Mouse (Mus musculus) lung, embryonic 14.5 days (tissue): ENCODE data around the gene Cwc27. TPM values are rescaled to one million over a fixed set of nuclear protein-coding genes. Genes with fewer than 3 reads are reported as not detected.

ENCODE experiments used
- ATAC-seq: fragments of 200-750 bp; cut with Nextera tagmentation; 2 replicates; pipeline ENCODE4 v1.8.0; 2017; ENCODE audit warnings: mild to moderate bottlenecking, moderate TSS enrichment, moderate library complexity; ENCODE audit not compliant: insufficient read depth
- DNase-seq: peaks from one replicate; pipeline ENCODE4 v3.0.0-alpha.2; 2015
- H3K27ac ChIP-seq: fragments of 300-500 bp; sonication (generic); 2 replicates; pipeline ENCODE4 v1.5.1; 2014; ENCODE audit warnings: low read depth, mild to moderate bottlenecking, moderate library complexity
- H3K27me3 ChIP-seq: fragments of 300-500 bp; sonication (generic); 2 replicates; pipeline ENCODE4 v1.6.1; 2014; ENCODE audit warnings: low read length, control low read depth; ENCODE audit not compliant: insufficient read depth
- H3K36me3 ChIP-seq: fragments of 300-500 bp; sonication (generic); 2 replicates; pipeline ENCODE4 v1.6.1; 2014; ENCODE audit warnings: control low read depth; ENCODE audit not compliant: insufficient read depth
- H3K4me1 ChIP-seq: fragments of 300-500 bp; sonication (generic); 2 replicates; pipeline ENCODE4 v1.6.1; 2014; ENCODE audit warnings: antibody characterized with exemption, control low read depth; ENCODE audit not compliant: insufficient read depth
- H3K4me2 ChIP-seq: fragments of 300-500 bp; sonication (generic); 2 replicates; pipeline ENCODE4 v1.6.1; 2014; ENCODE audit warnings: mild to moderate bottlenecking
- H3K4me3 ChIP-seq: fragments of 300-500 bp; sonication (generic); 2 replicates; pipeline ENCODE4 v1.5.1; 2014; ENCODE audit warnings: low read depth, low read length
- H3K9ac ChIP-seq: fragments of 300-500 bp; sonication (generic); 2 replicates; pipeline ENCODE4 v1.6.1; 2014
- H3K9me3 ChIP-seq: fragments of 300-500 bp; sonication (generic); 2 replicates; pipeline ENCODE4 v1.6.1; 2016; ENCODE audit warnings: low read depth, low read length, control low read depth
- CTCF ChIP-seq: IDR thresholded peaks from 2 replicates; pipeline ENCODE4 v1.5.1; 2016; ENCODE audit warnings: antibody characterized with exemption, low read depth
- WGBS: fragments of 180-500 bp; shearing (Covaris S2); extraction: QIAGEN DNeasy Blood & Tissue Kit; methylation state at CpG from one replicate; pipeline ENCODE4 v1.1.7; 2014; 5-methylcytosine and 5-hydroxymethylcytosine counted together
- polyA plus RNA-seq: library from polyadenylated mRNA; unstranded; fragments of >200 nt; fragmentation: Nextera tagmentation; extraction: Ambion mirVana; gene quantifications from 2 replicates; pipeline ENCODE4 v1.2.1, GENCODE M21; 2014

Cwc27 gene
- polyA plus RNA-seq, 1 experiment from 2014 or later: 33.7 TPM

- H3K36me3 ChIP-seq: 0 out of 2 replicates have a peak, but pooled peaks cover 6% of the 10 kb centered on the region
- no peak for DNase-seq
- 93% methylated on average over 9 of the region's 9 CpGs for WGBS
- no peak overlapping the region for H3K27ac ChIP-seq
- no peaks in the 10 kb centered on the region for H3K27me3 ChIP-seq
- H3K4me2 ChIP-seq: no peak overlapping the region
- H3K4me3 ChIP-seq: no peak overlapping the region
- H3K9me3 ChIP-seq: no peaks in the 10 kb centered on the region
- TF ChIP-seq CTCF: no peak
- ATAC-seq: no peak
- no peak overlapping the region for H3K9ac ChIP-seq
- no peaks in the 10 kb centered on the region for H3K4me1 ChIP-seq
Measured at GRCm38 (mm10) chr13:104661188-104661587, 155.8 kb downstream of the Cwc27 start.

- Histone ChIP-seq H3K36me3 (0 out of 2 replicates have a peak, but pooled peaks cover 6% of the 10 kb centered on the region), H3K4me3 (no peak overlapping the region), H3K9ac (no peak overlapping the region), H3K4me2 (no peak overlapping the region), H3K27me3 (no peaks in the 10 kb centered on the region), H3K4me1 (no peaks in the 10 kb centered on the region), H3K27ac (no peak overlapping the region), H3K9me3 (no peaks in the 10 kb centered on the region)
- DNase-seq (no peak), ATAC-seq (no peak)
- no peak for TF ChIP-seq CTCF
- 88% methylated on average over 7 of the region's 7 CpGs for WGBS
Measured at GRCm38 (mm10) chr13:104660042-104660680, 156.8 kb downstream of the Cwc27 start.

- Histone ChIP-seq H3K4me1 (no peaks in the 10 kb centered on the region), H3K36me3 (0 out of 2 replicates have a peak, but pooled peaks cover 6% of the 10 kb centered on the region), H3K9ac (no peak overlapping the region), H3K27me3 (no peaks in the 10 kb centered on the region), H3K4me2 (no peak overlapping the region), H3K27ac (no peak overlapping the region), H3K4me3 (no peak overlapping the region), H3K9me3 (no peaks in the 10 kb centered on the region)
- DNase-seq (no peak), ATAC-seq (no peak)
- no peak for TF ChIP-seq CTCF
- 89% methylated on average over 5 of the region's 5 CpGs for WGBS
Measured at GRCm38 (mm10) chr13:104656666-104657272, 160.2 kb downstream of the Cwc27 start.

GRCm38 (mm10) chr13:104655137-104655536 is 161.8 kb downstream of the Cwc27 start:
- Histone ChIP-seq H3K27ac (no peak overlapping the region), H3K4me1 (no peaks in the 10 kb centered on the region), H3K4me3 (no peak overlapping the region), H3K9ac (no peak overlapping the region), H3K4me2 (no peak overlapping the region), H3K9me3 (no peaks in the 10 kb centered on the region), H3K27me3 (no peaks in the 10 kb centered on the region), H3K36me3 (no peaks in the 10 kb centered on the region)
- peak; percentile 28 for DNase-seq
- WGBS: 48% methylated on average over 3 of the region's 3 CpGs
- TF ChIP-seq CTCF: no peak
- ATAC-seq: peak; percentile 41; the same call in 1 of the 2 replicates

GRCm38 (mm10) chr13:104651763-104652162 is 165.2 kb downstream of the Cwc27 start:
- H3K27me3 ChIP-seq: no peaks in the 10 kb centered on the region
- no peak overlapping the region for H3K4me2 ChIP-seq
- TF ChIP-seq CTCF: no peak
- H3K4me3 ChIP-seq: no peak overlapping the region
- H3K36me3 ChIP-seq: no peaks in the 10 kb centered on the region
- no peak overlapping the region for H3K9ac ChIP-seq
- 87% methylated on average over 2 of the region's 2 CpGs for WGBS
- no peaks in the 10 kb centered on the region for H3K4me1 ChIP-seq
- ATAC-seq: no peak
- H3K9me3 ChIP-seq: no peaks in the 10 kb centered on the region
- DNase-seq: no peak
- H3K27ac ChIP-seq: no peak overlapping the region

- DNase-seq (no peak), ATAC-seq (no peak)
- Histone ChIP-seq H3K4me1 (no peaks in the 10 kb centered on the region), H3K4me3 (no peak overlapping the region), H3K27me3 (no peaks in the 10 kb centered on the region), H3K9ac (no peak overlapping the region), H3K36me3 (no peaks in the 10 kb centered on the region), H3K9me3 (no peaks in the 10 kb centered on the region), H3K4me2 (no peak overlapping the region), H3K27ac (no peak overlapping the region)
- WGBS: 80% methylated on average over 2 of the region's 2 CpGs
- TF ChIP-seq CTCF: no peak
Measured at GRCm38 (mm10) chr13:104650654-104651053, 166.3 kb downstream of the Cwc27 start.

- H3K4me2 ChIP-seq: no peak overlapping the region
- no peak for TF ChIP-seq CTCF
- H3K27me3 ChIP-seq: no peaks in the 10 kb centered on the region
- no peaks in the 10 kb centered on the region for H3K9me3 ChIP-seq
- ATAC-seq (no peak), DNase-seq (no peak)
- no peak overlapping the region for H3K4me3 ChIP-seq
- no peaks in the 10 kb centered on the region for H3K4me1 ChIP-seq
- H3K36me3 ChIP-seq: no peaks in the 10 kb centered on the region
- no peak overlapping the region for H3K9ac ChIP-seq
- WGBS: 79% methylated on average over 5 of the region's 5 CpGs
- no peak overlapping the region for H3K27ac ChIP-seq
Measured at GRCm38 (mm10) chr13:104650145-104650544, 166.8 kb downstream of the Cwc27 start.
